Mouse (Mus musculus): Measurements from ENCODE around the gene Rab3a.

DNA sequence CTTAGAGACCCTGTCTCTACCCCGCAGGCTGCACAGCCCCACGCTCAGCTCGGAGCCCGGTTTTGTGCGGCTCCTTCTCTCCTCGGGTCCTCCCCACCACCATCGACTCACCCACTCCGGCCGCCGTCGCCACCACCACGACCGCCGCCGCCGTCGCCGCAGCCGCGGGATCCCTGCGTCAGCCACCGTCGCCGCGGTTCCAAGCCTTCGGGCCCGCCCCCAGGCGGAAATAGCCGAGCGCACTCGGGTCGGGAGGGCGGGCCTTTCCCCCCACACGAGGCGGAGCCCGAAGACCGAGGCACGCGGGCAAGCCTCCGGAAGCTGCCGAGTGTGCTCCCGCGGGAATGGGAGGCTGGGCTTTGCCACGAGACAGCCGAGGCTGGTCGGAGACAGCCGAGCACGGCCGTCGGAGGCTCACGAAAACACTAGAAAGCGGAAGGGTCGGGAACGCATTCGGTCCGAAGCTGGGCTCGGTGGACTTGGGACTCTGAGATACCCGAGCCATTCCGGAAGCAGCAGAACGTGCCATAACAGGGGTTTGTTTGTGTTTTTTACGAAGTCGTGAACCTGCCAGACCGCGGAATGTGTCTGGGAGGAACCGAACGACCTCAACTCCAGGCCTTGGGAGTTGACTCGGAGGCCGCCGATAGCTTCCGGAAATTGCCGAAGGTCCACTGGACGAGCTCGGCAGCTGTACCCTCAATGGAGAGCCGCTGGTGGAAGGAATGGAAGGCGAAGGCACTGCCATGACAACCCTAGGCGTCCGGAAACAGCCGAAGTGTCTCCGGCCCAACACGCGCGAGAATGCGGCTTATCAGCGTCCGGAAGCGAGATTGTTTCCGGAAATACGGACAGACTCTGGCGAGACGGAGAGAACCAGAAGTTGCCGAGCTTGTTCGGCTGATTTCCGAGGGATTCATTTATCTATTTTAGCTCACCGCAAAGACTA is 22.3 kb downstream of the Rab3a start, which contains the start of gene Pik3r2:
- TF ChIP-seq CTCF (IDR thresholded peaks at IDR 0.05; ENCODE audit: low read depth, low read length) (no peak), GATA1 (IDR thresholded peaks at IDR 0.05; ENCODE audit: borderline replicate concordance, low read length) (no peak), POLR2AphosphoS5 (IDR thresholded peaks at IDR 0.05; ENCODE audit: insufficient replicate concordance, low read depth, low read length) (no peak; the same call in 1 of the 2 replicates)
